Mouse (Mus musculus): ENCODE measurements around the gene Erp44. TPM values are rescaled to one million over a fixed set of nuclear protein-coding genes. Genes with fewer than 3 reads are reported as not detected.

Gene Erp44
- total and polyA plus RNA-seq, 2 experiments from 2014 or later = 21.8 to 49.8 TPM

GRCm38 (mm10) chr4:48155864-48156263, 123.5 kb downstream of the Erp44 start:
- H3K4me1 ChIP-seq (ENCODE audit: insufficient read depth, low read length) = no peaks in the 10 kb centered on the region
- H3K27ac ChIP-seq (ENCODE audit: low read depth, low read length) = no peak overlapping the region
- H3K4me2 ChIP-seq (ENCODE audit: low read depth, low read length, poor library complexity, severe bottlenecking) = no peak overlapping the region
- no peaks in the 10 kb centered on the region for H3K9me3 ChIP-seq (ENCODE audit: low read length)
- WGBS = 67% methylated on average over 1 of the region's 1 CpGs
- ATAC-seq (ENCODE audit: low FRiP score) (no peak), DNase-seq (ENCODE audit: low spot score) (no peak)
- peaks cover 4% of the 10 kb centered on the region; the same call in 1 of the 2 replicates for H3K36me3 ChIP-seq (ENCODE audit: insufficient read depth, low read length)
- H3K9ac ChIP-seq (replicated peaks; ENCODE audit: low read length, poor library complexity, severe bottlenecking) = no peak overlapping the region
- H3K4me3 ChIP-seq (ENCODE audit: low read depth, low read length) = no peak overlapping the region
- TF ChIP-seq CTCF (IDR thresholded peaks at IDR 0.05) = no peak
- no peaks in the 10 kb centered on the region for H3K27me3 ChIP-seq (ENCODE audit: insufficient read depth, low read length)

DNA sequence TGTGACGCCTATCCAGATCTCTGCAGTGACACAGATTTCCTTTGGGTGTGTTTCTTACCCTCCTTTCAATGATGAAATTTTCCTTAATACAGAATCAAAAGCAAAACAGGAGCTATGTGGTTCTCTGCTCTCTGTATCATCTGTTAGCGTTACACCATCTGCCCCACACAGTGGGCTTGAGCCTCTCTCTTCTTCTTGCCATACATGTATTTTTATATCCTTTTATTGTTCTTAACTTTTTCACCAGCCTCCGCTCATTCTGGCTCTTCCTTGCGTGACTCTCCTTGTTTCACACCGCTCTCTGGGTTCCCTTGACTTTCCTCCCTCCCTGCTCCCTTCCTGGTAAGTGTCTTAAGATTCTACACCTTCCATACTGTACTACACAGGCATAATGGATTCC, 126.1 kb downstream of the Erp44 start:
- WGBS = 92% methylated on average over 5 of the region's 5 CpGs

DNA sequence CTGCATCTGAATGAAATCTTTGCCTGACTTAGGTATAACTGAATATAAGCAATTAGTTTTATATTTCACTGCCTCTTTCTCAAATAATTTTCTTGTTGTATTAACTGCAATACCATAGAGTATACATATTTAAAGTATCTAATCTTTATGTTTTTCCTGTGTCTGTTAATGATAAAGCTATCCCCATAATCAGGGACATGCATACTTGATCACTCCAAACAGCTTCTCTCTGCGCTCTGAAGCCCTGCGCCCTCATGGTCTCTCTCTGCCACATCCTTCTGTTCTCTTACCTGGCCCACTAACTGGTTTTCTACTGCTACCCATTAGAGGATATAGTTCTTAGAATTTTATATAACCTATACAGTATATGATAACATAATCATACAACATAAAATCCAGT, 129.9 kb downstream of the Erp44 start:
- H3K27ac ChIP-seq (ENCODE audit: low read depth, low read length) = no peak overlapping the region
- H3K4me1 ChIP-seq (ENCODE audit: insufficient read depth, low read length) = no peaks in the 10 kb centered on the region
- H3K36me3 ChIP-seq (ENCODE audit: insufficient read depth, low read length) = no peaks in the 10 kb centered on the region; the same call in 1 of the 2 replicates
- no peak for DNase-seq (ENCODE audit: low spot score)
- no peak overlapping the region for H3K4me2 ChIP-seq (ENCODE audit: low read depth, low read length, poor library complexity, severe bottlenecking)
- no peak for TF ChIP-seq CTCF (IDR thresholded peaks at IDR 0.05)
- WGBS = 92% methylated on average over 2 of the region's 2 CpGs
- no peak overlapping the region for H3K4me3 ChIP-seq (ENCODE audit: low read depth, low read length)
- no peaks in the 10 kb centered on the region for H3K27me3 ChIP-seq (ENCODE audit: insufficient read depth, low read length)
- no peaks in the 10 kb centered on the region for H3K9me3 ChIP-seq (ENCODE audit: low read length)
- no peak overlapping the region for H3K9ac ChIP-seq (replicated peaks; ENCODE audit: low read length, poor library complexity, severe bottlenecking)
- no peak for ATAC-seq (ENCODE audit: low FRiP score)

More for the DNA sequence above, 126.1 kb downstream of the Erp44 start:
- Histone ChIP-seq H3K4me1 (ENCODE audit: insufficient read depth, low read length) (no peaks in the 10 kb centered on the region), H3K27me3 (ENCODE audit: insufficient read depth, low read length) (no peaks in the 10 kb centered on the region), H3K4me2 (ENCODE audit: low read depth, low read length, poor library complexity, severe bottlenecking) (no peak overlapping the region), H3K9ac (replicated peaks; ENCODE audit: low read length, poor library complexity, severe bottlenecking) (no peak overlapping the region), H3K36me3 (ENCODE audit: insufficient read depth, low read length) (no peaks in the 10 kb centered on the region; the same call in 1 of the 2 replicates), H3K27ac (ENCODE audit: low read depth, low read length) (no peak overlapping the region), H3K4me3 (ENCODE audit: low read depth, low read length) (no peak overlapping the region), H3K9me3 (ENCODE audit: low read length) (no peaks in the 10 kb centered on the region)
- TF ChIP-seq CTCF (IDR thresholded peaks at IDR 0.05) = no peak
- no peak for ATAC-seq (ENCODE audit: low FRiP score)
- no peak for DNase-seq (ENCODE audit: low spot score)

MicroRNA genes within 50 kb of the gene (microRNA counts, 519-probe panel; counts per million panel counts)
- 528 counts per million, percentile 58 among the panel's probes with 10 or more counts for microRNA mmu-miR-1958

Small RNA genes within 50 kb of the gene (microRNA-seq; reads per million reads assigned to microRNA genes)
- gene Mir1958 (ENCODE audit: borderline number of aligned reads) = not detected

Other genes starting within 250 kb of the Erp44 start
- 1.9 and 3.2 TPM in 2 replicates for gene Nr4a3, start 234.4 kb downstream of the Erp44 start, total RNA-seq (2014; rRNA removed)
- gene Nr4a3, start 234.4 kb downstream of the Erp44 start, polyA plus RNA-seq (2015; fragmentation: Nextera tagmentation; extraction: Ambion mirVana) = 0.36 and 0.95 TPM in 2 replicates
- gene Stx17, start 154.6 kb downstream of the Erp44 start, total RNA-seq (2014; rRNA removed) = 24.6 and 33.9 TPM in 2 replicates
- 26.8 and 27.8 TPM in 2 replicates for gene Stx17, start 154.6 kb downstream of the Erp44 start, polyA plus RNA-seq (2015; fragmentation: Nextera tagmentation; extraction: Ambion mirVana)
- gene Invs, start 202 bp upstream of the Erp44 start, total RNA-seq (2014; rRNA removed) = 6.0 and 7.5 TPM in 2 replicates
- gene Invs, start 202 bp upstream of the Erp44 start, polyA plus RNA-seq (2015; fragmentation: Nextera tagmentation; extraction: Ambion mirVana) = 3.4 and 3.5 TPM in 2 replicates
- gene Tex10, start 193.9 kb upstream of the Erp44 start, total RNA-seq (2014; rRNA removed) = 23.0 and 44.0 TPM in 2 replicates
- 21.1 and 21.3 TPM in 2 replicates for gene Tex10, start 193.9 kb upstream of the Erp44 start, polyA plus RNA-seq (2015; fragmentation: Nextera tagmentation; extraction: Ambion mirVana)